Mouse (Mus musculus): ENCODE data around the gene Vwce. TPM values are rescaled to one million over a fixed set of nuclear protein-coding genes. Genes with fewer than 3 reads are reported as not detected.

The Vwce gene
- total RNA-seq, 2 experiments from 2014 or later: 0.35 to 0.66 TPM

GRCm38 (mm10) chr19:10709360-10710087 lies 75.5 kb downstream of the Vwce start:
- peak; percentile 94 to 97 for DNase-seq (ENCODE audit: low spot score in 2 of 2)

GRCm38 (mm10) chr19:10710088-10710511 lies 76.1 kb downstream of the Vwce start:
- intact Hi-C loops (cut with DNase I): loop anchor here (5.0 to 10.0 kb wide), 2 partner anchors 125 to 157 kb away; partner anchors contain the start of genes Cd6, Slc15a3 and Tmem132a
- peak; percentile 55 to 68 for DNase-seq (ENCODE audit: low spot score in 2 of 2)

More at GRCm38 (mm10) chr19:10709360-10710087, 75.5 kb downstream of the Vwce start:
- intact Hi-C loops (cut with DNase I): loop anchor here (1.0 to 10.0 kb wide), 3 partner anchors 31 to 158 kb away; partner anchors contain the start of genes Cd6, Pga5, Slc15a3 and Tmem132a

- intact Hi-C loops (cut with DNase I): loop anchor here (5.0 to 10.0 kb wide), 2 partner anchors 124 to 157 kb away; partner anchors contain the start of genes Cd6, Slc15a3 and Tmem132a
- no peak for DNase-seq (ENCODE audit: low spot score in 2 of 2)
Measured at GRCm38 (mm10) chr19:10710751-10711150, 76.7 kb downstream of the Vwce start.

GRCm38 (mm10) chr19:10712194-10712593 lies 78.2 kb downstream of the Vwce start:
- DNase-seq (ENCODE audit: low spot score in 2 of 2): no peak
- intact Hi-C loops (cut with DNase I): loop anchor here (5.0 to 10.0 kb wide), 2 partner anchors 123 to 155 kb away; partner anchors contain the start of genes Cd6, Slc15a3 and Tmem132a

- no peak for DNase-seq (ENCODE audit: low spot score in 2 of 2)
- intact Hi-C loops (cut with DNase I): loop anchor here (5.0 to 10.0 kb wide), 2 partner anchors 122 to 155 kb away; partner anchors contain the start of genes Cd6, Slc15a3 and Tmem132a
Measured at GRCm38 (mm10) chr19:10712646-10713045, 78.6 kb downstream of the Vwce start.

GRCm38 (mm10) chr19:10713551-10713950 lies 79.5 kb downstream of the Vwce start:
- no peak for DNase-seq (ENCODE audit: low spot score in 2 of 2)
- intact Hi-C loops (cut with DNase I): loop anchor here (5.0 to 10.0 kb wide), 2 partner anchors 121 to 154 kb away; partner anchors contain the start of genes Cd6, Slc15a3 and Tmem132a

GRCm38 (mm10) chr19:10714168-10714567 lies 80.2 kb downstream of the Vwce start:
- intact Hi-C loops (cut with DNase I): loop anchor here (5.0 to 10.0 kb wide), 2 partner anchors 121 to 153 kb away; partner anchors contain the start of genes Cd6, Slc15a3 and Tmem132a
- DNase-seq (ENCODE audit: low spot score in 2 of 2): no peak

- intact Hi-C loops (cut with DNase I): loop anchor here (5.0 to 10.0 kb wide), 2 partner anchors 120 to 152 kb away; partner anchors contain the start of genes Cd6, Slc15a3 and Tmem132a
- DNase-seq (ENCODE audit: low spot score in 2 of 2): peak; percentile 80 to 82
Measured at GRCm38 (mm10) chr19:10714682-10715475, 80.9 kb downstream of the Vwce start.

GRCm38 (mm10) chr19:10715476-10715875 lies 81.5 kb downstream of the Vwce start:
- no peak for DNase-seq (ENCODE audit: low spot score in 2 of 2)
- intact Hi-C loops (cut with DNase I): loop anchor here (10.0 kb wide), 1 partner anchor 119 kb away; the partner anchor contains the start of genes Cd6 and Slc15a3

Other genes starting within 250 kb of the Vwce start
- gene Syt7, start 245.1 kb upstream of the Vwce start, total RNA-seq (2021): 100 to 1,000 TPM; 331 to 365 TPM
- 10 to 100 TPM; 16.3 to 21.2 TPM for gene Lrrc10b, start 176.7 kb upstream of the Vwce start, total RNA-seq (2021)
- gene Ppp1r32, start 151.3 kb upstream of the Vwce start, total RNA-seq (2021): 1 to 10 TPM in 1 of 2 experiments, under 1 TPM in 1; 0.86 to 1.2 TPM
- gene Cpsf7, start 108.9 kb upstream of the Vwce start, total RNA-seq (2021): 10 to 100 TPM; 67.8 to 88.8 TPM
- 10 to 100 TPM; 53.6 to 60.8 TPM for gene Sdhaf2, start 108.1 kb upstream of the Vwce start, total RNA-seq (2021)
- 10 to 100 TPM; 11.1 to 12.7 TPM for gene Tmem216, start 78.0 kb upstream of the Vwce start, total RNA-seq (2021)
- gene Cyb561a3, start 57.0 kb upstream of the Vwce start, total RNA-seq (2021): 10 to 100 TPM; 11.8 to 13.9 TPM
- 10 to 100 TPM; 11.6 to 16.5 TPM for gene Tmem138, start 56.9 kb upstream of the Vwce start, total RNA-seq (2021)
- 100 to 1,000 TPM; 193 to 209 TPM for gene Ddb1, start 28.9 kb upstream of the Vwce start, total RNA-seq (2021)
- 10 to 100 TPM; 20.0 to 23.1 TPM for gene Tkfc, start 28.6 kb upstream of the Vwce start, total RNA-seq (2021)
- gene Pga5, start 43.9 kb downstream of the Vwce start, total RNA-seq (2021): not detected
- 10 to 100 TPM; 23.0 to 23.2 TPM for gene Vps37c, start 54.5 kb downstream of the Vwce start, total RNA-seq (2021)
- not detected for gene Cd5, start 104.8 kb downstream of the Vwce start, total RNA-seq (2021)
- gene Cd6, start 195.8 kb downstream of the Vwce start, total RNA-seq (2021): 1 to 10 TPM; 2.9 to 3.1 TPM
- gene Slc15a3, start 205.5 kb downstream of the Vwce start, total RNA-seq (2021): 1 to 10 TPM in 1 of 2 experiments, under 1 TPM in 1; 0.86 to 1.7 TPM
- 100 to 1,000 TPM; 277 to 369 TPM for gene Tmem132a, start 235.7 kb downstream of the Vwce start, total RNA-seq (2021)
- gene Tmem109, start 247.8 kb downstream of the Vwce start, total RNA-seq (2021): 10 to 100 TPM; 40.0 to 49.9 TPM